Mouse (Mus musculus) intestine, embryonic 15.5 days (tissue): ENCODE results near the gene Cib2. TPM values are rescaled to one million over a fixed set of nuclear protein-coding genes. Genes with fewer than 3 reads are reported as not detected.
"Not testable (repeated sequence)": the region's sequence is repeated elsewhere in the genome, so short reads cannot be mapped to it uniquely, and the experiment has no call there.

Experiments used
- ATAC-seq: fragments of 200-750 bp; cut with Nextera tagmentation; 2 replicates; pipeline ENCODE4 v1.8.0; 2017; ENCODE audit warnings: moderate TSS enrichment, moderate library complexity
- H3K27ac ChIP-seq: fragments of 300-500 bp; sonication (generic); 2 replicates; pipeline ENCODE4 v1.5.1; 2015; ENCODE audit warnings: mild to moderate bottlenecking, inconsistent platforms
- H3K27me3 ChIP-seq: fragments of 300-500 bp; sonication (generic); replicated peaks from 2 replicates; pipeline ENCODE4 v1.6.1; 2015; ENCODE audit warnings: inconsistent platforms
- H3K36me3 ChIP-seq: fragments of 300-500 bp; sonication (generic); 2 replicates; pipeline ENCODE4 v1.6.1; 2015; ENCODE audit warnings: inconsistent platforms
- H3K4me1 ChIP-seq: fragments of 300-500 bp; sonication (generic); replicated peaks from 2 replicates; pipeline ENCODE4 v1.6.1; 2015; ENCODE audit warnings: inconsistent platforms
- H3K4me2 ChIP-seq: fragments of 300-500 bp; sonication (generic); replicated peaks from 2 replicates; pipeline ENCODE4 v1.6.1; 2015; ENCODE audit warnings: mild to moderate bottlenecking, inconsistent platforms
- H3K4me3 ChIP-seq: fragments of 300-500 bp; sonication (generic); replicated peaks from 2 replicates; pipeline ENCODE4 v1.5.1; 2015; ENCODE audit warnings: inconsistent platforms
- H3K9ac ChIP-seq: fragments of 300-500 bp; sonication (generic); 2 replicates; pipeline ENCODE4 v1.6.1; 2015; ENCODE audit warnings: inconsistent platforms
- H3K9me3 ChIP-seq: fragments of 300-500 bp; sonication (generic); 2 replicates; pipeline ENCODE4 v1.6.1; 2016; ENCODE audit warnings: inconsistent platforms
- WGBS: fragments of 180-500 bp; shearing (Covaris S2); methylation state at CpG from one replicate; pipeline ENCODE4 v1.1.7; 2015; 5-methylcytosine and 5-hydroxymethylcytosine counted together
- polyA plus RNA-seq: library from polyadenylated mRNA; unstranded; fragments of >200 nt; fragmentation: Nextera tagmentation; extraction: Ambion mirVana; gene quantifications from 2 replicates; pipeline ENCODE4 v1.2.1, GENCODE M21; 2015

Cib2 gene
- polyA plus RNA-seq = 9.4 and 9.9 TPM in 2 replicates

DNA sequence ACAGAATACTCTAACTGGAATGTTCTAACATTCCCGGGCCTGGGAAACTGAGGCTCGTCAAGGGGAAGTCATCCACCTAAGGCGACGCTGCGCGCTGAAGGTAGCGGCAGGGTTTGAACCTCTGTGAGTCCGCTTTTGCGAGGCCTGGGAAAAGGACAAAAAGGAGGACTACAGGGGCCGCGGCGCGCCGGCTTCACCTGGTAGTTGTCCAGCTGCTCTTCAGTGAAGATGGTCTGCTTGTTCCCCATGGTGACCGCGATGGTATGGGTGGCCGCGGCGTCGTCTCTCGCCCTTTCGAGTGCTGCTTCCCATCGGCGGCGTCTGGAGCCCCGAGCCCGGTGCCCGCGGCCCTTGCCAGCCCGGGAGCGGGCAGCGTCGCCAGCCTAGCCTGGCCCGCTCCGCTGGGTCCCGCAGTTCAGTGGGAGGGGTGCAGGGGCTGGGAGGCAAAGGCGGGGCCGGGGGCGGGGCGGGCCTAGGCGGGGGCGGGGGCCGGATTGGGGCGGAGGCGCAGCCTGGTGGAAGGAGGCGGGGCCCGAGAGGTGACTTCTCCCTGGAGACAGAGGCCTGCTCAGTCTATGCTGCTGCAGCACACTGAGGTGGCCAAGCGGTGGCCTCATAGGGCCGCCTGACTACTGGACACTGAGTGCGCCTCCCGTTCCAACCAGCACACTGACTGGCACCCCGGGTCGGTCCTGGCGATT lies at the start of gene Cib2:
Cib2 (minus strand) TSS at position 448 of the 701 bp plus-strand sequence.
- 2% methylated on average over 50 of the region's 54 CpGs for WGBS
- H3K27me3 ChIP-seq = no peaks in the 10 kb centered on the region
- peak within 1 kb of the TSS; percentile 95 for H3K4me2 ChIP-seq
- H3K4me1 ChIP-seq = peaks cover 3% of the 10 kb centered on the region; the same call in 1 of the 2 replicates
- H3K4me3 ChIP-seq = peak within 1 kb of the TSS; percentile 63
- H3K27ac ChIP-seq = no peak within 1 kb of the TSS
- peak; percentile 98 for ATAC-seq
- H3K36me3 ChIP-seq = no peaks in the 10 kb centered on the region
- H3K9me3 ChIP-seq = no peaks in the 10 kb centered on the region
- H3K9ac ChIP-seq = peak within 1 kb of the TSS; percentile 59

DNA sequence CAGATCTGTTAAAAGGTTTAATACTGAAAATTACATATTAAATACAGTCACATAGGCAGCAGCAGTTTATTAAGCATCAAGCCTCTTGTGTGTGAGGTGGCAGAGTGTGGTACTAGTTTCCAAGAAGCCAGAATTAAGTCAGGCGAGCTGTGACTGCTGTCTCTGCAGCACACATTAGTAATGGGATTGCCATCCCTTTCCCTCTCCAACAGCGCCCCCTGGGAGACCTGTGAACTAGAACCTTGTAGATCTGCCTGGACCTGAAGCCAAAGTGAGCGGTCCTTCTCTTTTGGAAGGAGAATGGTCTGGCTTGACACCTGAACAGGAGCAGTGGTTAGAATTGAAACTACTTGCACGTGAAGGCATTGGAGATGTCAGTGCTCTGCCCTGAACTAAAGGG lies 44.9 kb upstream of the Cib2 start:
- H3K27me3 ChIP-seq = no peaks in the 10 kb centered on the region
- H3K36me3 ChIP-seq = peaks cover 15% of the 10 kb centered on the region
- H3K9me3 ChIP-seq = no peaks in the 10 kb centered on the region
- no peak overlapping the region for H3K4me3 ChIP-seq
- H3K4me1 ChIP-seq = no peaks in the 10 kb centered on the region
- H3K27ac ChIP-seq = no peak overlapping the region
- 55% methylated on average over 4 of the region's 4 CpGs for WGBS
- H3K9ac ChIP-seq = no peak overlapping the region
- no peak for ATAC-seq
- no peak overlapping the region for H3K4me2 ChIP-seq

DNA sequence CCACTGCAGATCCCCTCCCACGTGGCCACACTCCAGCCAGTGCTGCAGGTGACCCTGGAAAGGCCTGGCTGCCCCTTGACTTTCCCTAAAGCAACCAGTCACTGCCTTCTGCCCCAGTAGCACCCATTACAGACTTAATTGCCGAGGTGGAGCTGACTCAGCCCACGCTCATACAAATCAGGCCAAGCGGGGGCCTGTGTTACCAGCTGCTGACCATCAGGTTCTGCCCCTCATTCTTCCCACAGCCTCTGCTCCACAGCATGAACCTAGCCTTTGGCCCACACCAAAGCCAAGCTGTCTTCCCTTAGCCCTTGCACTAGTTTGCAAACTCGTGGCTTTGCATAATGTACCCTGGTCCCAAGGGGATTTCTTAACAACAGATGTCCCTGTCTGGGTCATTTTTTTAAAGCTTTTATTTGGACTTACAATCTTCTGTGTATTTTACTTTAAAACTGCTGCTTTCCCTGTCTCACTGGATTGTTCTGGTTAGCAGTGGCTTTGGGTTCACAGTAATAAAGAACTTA lies 44.2 kb upstream of the Cib2 start:
- Histone ChIP-seq H3K4me2 (no peak overlapping the region), H3K9ac (no peak overlapping the region), H3K27me3 (no peaks in the 10 kb centered on the region), H3K4me1 (no peaks in the 10 kb centered on the region), H3K9me3 (no peaks in the 10 kb centered on the region), H3K4me3 (no peak overlapping the region), H3K36me3 (peaks cover 19% of the 10 kb centered on the region), H3K27ac (no peak overlapping the region)
- no peak for ATAC-seq
- 78% methylated on average over 5 of the region's 5 CpGs for WGBS

DNA sequence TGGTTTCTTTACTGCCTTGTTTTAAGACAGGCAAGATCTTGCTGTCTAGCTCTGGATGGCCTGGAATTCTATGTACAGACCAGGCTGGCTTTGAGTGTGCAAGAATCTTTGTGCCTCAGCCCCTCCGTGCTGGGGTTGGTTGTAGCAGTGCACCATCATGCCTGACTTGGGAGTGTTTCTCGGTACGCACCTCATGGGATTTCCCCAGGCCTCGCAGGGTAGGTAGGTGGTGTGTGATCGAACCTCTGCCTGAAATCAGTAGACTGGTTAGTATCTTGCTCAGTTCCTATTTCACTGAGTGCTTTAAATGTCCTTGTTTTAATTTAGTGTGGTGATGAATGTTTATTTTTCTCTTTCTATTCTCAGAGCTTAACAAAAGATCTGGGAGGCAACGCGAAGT lies 42.9 kb upstream of the Cib2 start:
- no peak overlapping the region for H3K9ac ChIP-seq
- no peaks in the 10 kb centered on the region for H3K27me3 ChIP-seq
- H3K27ac ChIP-seq = no peak overlapping the region
- no peak overlapping the region for H3K4me2 ChIP-seq
- no peaks in the 10 kb centered on the region for H3K9me3 ChIP-seq
- peaks cover 22% of the 10 kb centered on the region for H3K36me3 ChIP-seq
- no peak overlapping the region for H3K4me3 ChIP-seq
- WGBS = 89% methylated on average over 7 of the region's 7 CpGs
- ATAC-seq = no peak
- H3K4me1 ChIP-seq = no peaks in the 10 kb centered on the region

DNA sequence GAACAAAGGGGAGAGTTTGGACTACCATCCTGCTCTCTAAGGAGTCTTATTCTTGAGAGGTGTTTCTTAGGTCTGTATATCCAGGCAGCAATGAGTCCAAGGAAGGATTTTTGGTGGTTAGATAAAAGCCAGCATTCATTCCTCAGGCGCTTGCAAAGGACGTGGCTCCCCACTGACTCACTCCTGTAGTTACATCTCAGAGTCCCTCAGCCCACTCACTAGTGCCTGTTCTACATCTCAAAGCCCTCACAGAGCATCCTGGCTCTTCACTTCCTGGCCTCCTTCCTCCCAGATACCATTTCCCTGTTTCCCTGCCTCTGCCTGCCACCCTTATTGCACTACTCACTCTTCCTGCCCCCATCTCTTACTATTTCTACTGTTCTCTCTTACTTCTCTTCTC lies 42.4 kb upstream of the Cib2 start:
- ATAC-seq = no peak
- no peak overlapping the region for H3K4me3 ChIP-seq
- peaks cover 22% of the 10 kb centered on the region for H3K36me3 ChIP-seq
- no peaks in the 10 kb centered on the region for H3K27me3 ChIP-seq
- H3K9ac ChIP-seq = no peak overlapping the region
- no peak overlapping the region for H3K27ac ChIP-seq
- no peaks in the 10 kb centered on the region for H3K4me1 ChIP-seq
- no peak overlapping the region for H3K4me2 ChIP-seq
- H3K9me3 ChIP-seq = no peaks in the 10 kb centered on the region
- 97% methylated on average over 2 of the region's 2 CpGs for WGBS

DNA sequence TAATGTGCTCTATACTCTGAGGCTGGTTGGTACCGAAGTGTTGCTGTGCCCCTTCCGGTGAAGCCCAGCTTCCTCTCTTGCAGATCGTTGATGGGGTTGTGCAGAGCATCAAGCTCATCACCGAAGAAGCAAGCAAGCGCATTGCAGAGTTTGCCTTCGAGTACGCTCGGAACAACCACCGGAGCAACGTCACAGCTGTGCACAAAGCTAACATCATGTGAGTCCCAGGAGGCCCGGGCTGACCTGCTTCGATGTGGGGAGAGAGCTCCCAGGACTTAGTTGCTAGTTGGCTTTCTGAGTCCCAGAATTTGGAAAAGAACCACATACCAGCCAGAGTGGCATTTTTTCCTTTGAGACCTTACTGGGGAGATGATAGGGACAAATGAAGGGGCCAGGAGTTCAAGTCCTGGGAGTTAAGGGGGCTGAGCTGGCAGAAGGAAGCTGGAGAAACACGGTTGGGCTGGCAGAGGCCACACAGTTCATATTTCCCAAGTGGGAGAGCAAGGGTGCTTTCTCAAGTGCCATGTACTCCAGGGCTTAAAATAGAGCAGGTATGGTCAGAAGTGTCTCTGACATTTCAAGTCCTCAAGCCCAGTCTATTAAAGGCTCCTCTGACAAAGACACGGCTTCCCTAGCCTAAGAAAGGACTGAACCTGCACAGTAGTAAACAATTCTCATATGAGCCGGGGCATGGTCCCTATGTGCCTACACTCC lies 36.9 kb upstream of the Cib2 start:
- Histone ChIP-seq H3K4me2 (no peak overlapping the region), H3K36me3 (peaks cover 37% of the 10 kb centered on the region), H3K9ac (no peak overlapping the region), H3K4me1 (no peaks in the 10 kb centered on the region), H3K27me3 (no peaks in the 10 kb centered on the region), H3K9me3 (no peaks in the 10 kb centered on the region), H3K27ac (no peak overlapping the region), H3K4me3 (no peak overlapping the region)
- no peak for ATAC-seq
- 94% methylated on average over 15 of the region's 15 CpGs for WGBS

DNA sequence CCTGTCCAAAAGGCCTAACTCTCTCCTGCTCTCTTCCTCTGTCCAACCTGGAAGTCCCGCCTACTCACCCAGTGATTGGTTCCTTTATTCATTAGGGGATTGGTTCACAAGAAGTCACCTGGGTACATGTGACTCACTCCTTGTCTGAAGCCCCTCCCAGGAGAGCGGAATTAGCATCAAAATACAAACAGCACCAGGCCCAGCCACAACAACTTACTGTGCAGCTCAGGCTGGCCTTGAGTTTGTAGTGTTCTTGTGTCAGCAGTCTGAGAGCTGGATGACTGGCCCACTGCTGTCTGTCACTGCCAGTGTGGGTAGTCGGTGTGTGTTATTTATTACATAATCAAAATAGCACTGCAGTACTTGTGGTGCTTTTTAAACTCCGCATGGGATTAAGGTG lies 33.6 kb upstream of the Cib2 start:
- H3K9me3 ChIP-seq, H3K27ac ChIP-seq, ATAC-seq, H3K4me1 ChIP-seq, H3K4me3 ChIP-seq, H3K9ac ChIP-seq, H3K27me3 ChIP-seq, H3K4me2 ChIP-seq: not testable (repeated sequence)
- WGBS = 79% methylated on average over 4 of the region's 4 CpGs
- H3K36me3 ChIP-seq = peaks cover 25% of the 10 kb centered on the region

DNA sequence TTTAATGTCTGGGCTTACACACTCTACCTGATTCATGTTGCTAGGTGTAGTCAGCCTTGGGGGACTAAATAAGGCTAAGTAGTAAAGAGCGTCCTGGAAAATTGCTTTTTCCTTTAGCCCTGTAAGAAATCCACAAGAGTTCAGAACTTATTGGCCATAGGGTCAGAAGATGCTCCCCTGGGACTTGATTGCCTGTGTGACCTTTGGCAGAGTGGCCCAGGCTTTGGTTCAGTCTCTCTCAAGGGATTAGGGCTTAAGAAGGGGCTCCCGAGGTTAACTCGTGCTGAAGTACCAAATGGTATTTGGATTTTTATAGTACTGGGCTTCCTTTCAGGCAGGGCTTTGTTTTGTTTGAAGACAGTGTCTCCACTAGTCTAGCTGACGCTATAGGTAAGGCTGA lies 27.8 kb upstream of the Cib2 start:
- Histone ChIP-seq H3K9ac (no peak overlapping the region), H3K27me3 (no peaks in the 10 kb centered on the region), H3K27ac (no peak overlapping the region), H3K4me2 (peak overlapping the region; percentile 70), H3K4me1 (0 out of 2 replicates have a peak, but pooled peaks cover 7% of the 10 kb centered on the region), H3K9me3 (no peaks in the 10 kb centered on the region), H3K4me3 (0 out of 2 replicates have a peak overlapping the region, but pooled peaks have one; percentile 0), H3K36me3 (peaks cover under 1% of the 10 kb centered on the region; the same call in 1 of the 2 replicates)
- no peak for ATAC-seq
- 58% methylated on average over 4 of the region's 4 CpGs for WGBS

DNA sequence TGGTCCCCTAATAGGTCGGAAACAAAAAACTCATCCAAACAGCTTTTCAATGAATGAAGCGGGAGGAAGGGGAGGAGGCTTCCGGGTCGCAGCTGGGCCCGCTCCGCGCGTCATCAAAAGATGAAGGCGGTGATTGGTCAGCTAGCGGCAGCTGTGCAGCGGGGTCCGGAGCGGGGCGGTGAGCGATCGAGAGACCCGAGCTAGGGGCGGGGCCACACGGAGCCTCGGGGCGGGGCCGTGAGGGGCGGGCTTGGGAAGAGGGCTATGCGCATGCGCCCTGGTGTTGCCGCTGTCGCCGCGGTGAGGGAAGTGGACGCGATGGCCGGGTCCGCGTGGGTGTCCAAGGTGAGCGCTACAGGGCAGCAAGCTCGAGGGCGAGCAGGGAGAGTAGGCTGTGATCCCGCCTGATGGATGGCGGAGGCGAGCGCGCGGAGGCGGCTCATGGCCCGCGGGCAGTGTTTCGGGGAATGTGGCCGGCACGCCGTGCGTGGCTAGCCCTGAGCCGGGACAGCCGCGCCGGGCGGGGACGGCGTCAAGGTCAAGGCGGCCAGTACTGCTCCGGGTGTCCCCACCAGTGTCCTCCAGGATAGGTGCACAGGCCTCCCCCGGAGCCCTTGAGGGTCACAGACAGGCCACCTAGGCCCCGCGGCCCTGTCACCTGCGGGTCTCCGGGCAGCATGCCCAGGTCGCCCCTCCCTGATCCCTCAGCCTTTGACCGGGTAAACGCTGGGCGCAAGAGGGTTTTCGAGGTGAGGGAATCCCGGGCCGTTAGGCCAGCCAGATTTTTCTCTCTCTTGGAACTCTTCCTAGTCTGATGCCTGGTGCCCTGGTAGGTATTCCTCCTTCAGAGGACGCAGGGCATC lies 26.4 kb upstream of the Cib2 start, which contains the start of gene Idh3a:
Idh3a (plus strand) TSS at position 136 of the 863 bp plus-strand sequence.
- H3K9ac ChIP-seq = peak within 1 kb of the TSS; percentile 87
- no peaks in the 10 kb centered on the region for H3K9me3 ChIP-seq
- peak within 1 kb of the TSS; percentile 13; the same call in 1 of the 2 replicates for H3K27ac ChIP-seq
- H3K4me1 ChIP-seq = 0 out of 2 replicates have a peak, but pooled peaks cover 7% of the 10 kb centered on the region
- peak within 1 kb of the TSS; percentile 96 for H3K4me3 ChIP-seq
- peak within 1 kb of the TSS; percentile 70 for H3K4me2 ChIP-seq
- peak; percentile 99 for ATAC-seq
- no peaks in the 10 kb centered on the region for H3K27me3 ChIP-seq
- under 1% methylated on average over 73 of the region's 73 CpGs for WGBS
- no peaks in the 10 kb centered on the region; the same call in 1 of the 2 replicates for H3K36me3 ChIP-seq

DNA sequence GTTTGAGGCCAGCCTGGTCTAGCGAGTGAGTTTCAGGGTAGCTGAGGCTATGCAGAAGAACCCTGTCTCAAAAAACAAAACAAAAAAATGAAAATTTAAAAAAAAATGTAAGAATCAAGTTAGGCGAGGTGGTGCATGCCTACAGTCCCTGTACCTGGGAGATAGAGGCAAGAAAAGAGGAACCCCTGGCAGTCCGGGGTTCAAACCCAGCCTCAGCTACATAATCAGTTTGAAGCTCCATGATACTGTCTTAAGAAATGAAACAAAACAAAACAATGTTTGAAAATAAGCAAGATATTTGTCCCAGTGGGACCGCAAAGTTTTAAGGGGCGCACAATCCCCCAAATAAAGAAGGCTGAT lies 25.8 kb upstream of the Cib2 start:
- 0 out of 2 replicates have a peak overlapping the region, but pooled peaks have one; percentile 12 for H3K9ac ChIP-seq
- WGBS = 34% methylated on average over 5 of the region's 5 CpGs

DNA sequence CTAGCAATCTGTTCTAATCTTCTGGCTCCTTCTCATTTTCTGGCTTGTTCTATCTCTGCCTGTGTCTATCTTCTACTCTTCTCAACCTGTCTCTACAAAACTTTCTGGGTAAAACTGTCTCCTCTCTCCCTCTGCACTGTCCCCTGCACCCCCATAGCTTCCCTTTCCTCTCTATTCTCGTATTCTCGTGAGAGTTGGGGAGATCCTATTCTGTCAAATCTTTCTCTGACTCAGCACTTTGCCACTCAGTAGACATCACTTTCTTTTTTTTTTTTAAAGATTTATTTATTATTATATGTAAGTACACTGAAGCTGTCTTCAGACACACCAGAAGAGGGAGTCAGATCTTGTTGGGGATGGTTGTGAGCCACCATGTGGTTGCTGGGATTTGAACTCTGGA lies 24.1 kb upstream of the Cib2 start:
- not testable (repeated sequence) for H3K36me3 ChIP-seq, H3K9ac ChIP-seq, H3K4me1 ChIP-seq, H3K4me2 ChIP-seq, H3K4me3 ChIP-seq, ATAC-seq, H3K9me3 ChIP-seq, H3K27ac ChIP-seq, H3K27me3 ChIP-seq
- WGBS = 84% methylated on average over 2 of the region's 2 CpGs

More for the DNA sequence above, 25.8 kb upstream of the Cib2 start:
- Histone ChIP-seq H3K27ac (no peak overlapping the region), H3K4me1 (0 out of 2 replicates have a peak, but pooled peaks cover 7% of the 10 kb centered on the region), H3K4me3 (peak overlapping the region; percentile 96), H3K27me3 (no peaks in the 10 kb centered on the region), H3K4me2 (peak overlapping the region; percentile 56), H3K9me3 (no peaks in the 10 kb centered on the region), H3K36me3 (no peaks in the 10 kb centered on the region)
- peak; percentile 2 for ATAC-seq

DNA sequence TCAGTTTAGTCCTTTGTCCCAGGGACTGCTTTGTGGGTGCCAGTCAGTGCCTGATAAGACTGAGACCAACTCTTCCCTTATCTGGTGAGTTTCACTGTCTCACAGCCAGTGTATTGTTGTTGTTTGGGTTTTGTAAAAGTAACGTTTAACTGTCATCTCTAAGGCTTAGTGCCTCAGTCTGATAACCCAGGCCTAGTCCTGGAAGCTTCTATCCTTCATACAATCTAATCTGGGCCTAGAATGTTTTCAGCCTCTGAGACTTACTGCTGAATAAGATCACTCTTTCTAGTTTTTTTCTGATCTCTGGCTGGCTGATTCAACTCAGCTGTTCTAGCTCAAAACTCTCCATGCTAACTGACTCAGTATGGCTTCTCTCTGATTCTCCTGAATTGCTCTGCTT lies 23.7 kb upstream of the Cib2 start:
- Histone ChIP-seq H3K4me2 (no peak overlapping the region), H3K36me3 (no peaks in the 10 kb centered on the region), H3K4me3 (no peak overlapping the region), H3K4me1 (0 out of 2 replicates have a peak, but pooled peaks cover 7% of the 10 kb centered on the region), H3K27me3 (no peaks in the 10 kb centered on the region), H3K27ac (no peak overlapping the region), H3K9ac (no peak overlapping the region), H3K9me3 (no peaks in the 10 kb centered on the region)
- ATAC-seq = no peak
- WGBS = 42% methylated on average over 1 of the region's 1 CpGs
